Mouse (Mus musculus): ENCODE results near the gene Zfp672. TPM values are rescaled to one million over a fixed set of nuclear protein-coding genes. Genes with fewer than 3 reads are reported as not detected.

Gene Zfp672
- polyA plus RNA-seq (2014; fragmentation: Illumina TruSeq; extraction: RNeasy Lipid Tissue Mini Kit (QIAGEN cat#74804); ENCODE audit: low read depth, low replicate concordance), result 70.4 TPM

GRCm38 (mm10) chr11:58330276-58331148, at the start of gene Zfp672, which contains the start of gene Sh3bp5l:
Gene Zfp672, minus strand, starts transcription at chr11:58330339.
Gene Sh3bp5l, plus strand, starts transcription at chr11:58330724.

DNA sequence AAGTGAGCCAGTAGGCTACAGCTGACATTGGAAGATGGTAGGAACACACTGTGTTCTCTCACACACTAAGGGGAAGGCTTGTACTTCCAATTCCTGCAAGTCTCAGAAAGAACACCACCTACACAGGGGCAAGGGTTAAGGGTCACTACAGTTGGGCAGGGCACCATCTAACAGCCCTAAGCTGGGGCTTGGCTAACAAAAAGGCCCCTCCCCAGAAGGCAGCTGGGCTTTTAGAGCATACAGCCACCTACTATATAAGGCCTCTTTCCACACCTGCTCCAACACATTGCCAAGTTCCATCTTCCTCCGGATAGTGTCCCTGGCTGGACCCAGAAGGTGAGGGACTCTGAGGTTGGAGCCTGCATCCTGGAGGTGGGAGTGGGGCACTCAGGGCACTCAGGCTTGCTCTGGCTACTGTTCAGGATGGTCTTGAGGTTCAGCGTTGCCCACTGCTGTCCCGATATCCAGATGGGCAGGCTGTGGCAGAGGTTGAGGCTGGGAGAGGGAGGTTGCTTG, 48.7 kb upstream of the Zfp672 start, which contains the start of gene Lypd8:
TSS of gene Lypd8 (plus strand) at position 281 of the 516 bp plus-strand sequence.

GRCm38 (mm10) chr11:58306860-58307308, 23.3 kb downstream of the Zfp672 start, which contains the start of gene Zfp692:
Gene Zfp692, plus strand, starts transcription at chr11:58307069.

GRCm38 (mm10) chr11:58274572-58274971, 55.6 kb downstream of the Zfp672 start, which contains the start of gene 4930438A08Rik:
Gene 4930438A08Rik, plus strand, starts transcription at chr11:58274799.

Other genes with a start within 250 kb of the Zfp672 start
- not detected for gene Gm12248, start 237.2 kb downstream of the Zfp672 start, polyA plus RNA-seq (2014; fragmentation: Illumina TruSeq; extraction: RNeasy Lipid Tissue Mini Kit (QIAGEN cat#74804); ENCODE audit: low read depth, low replicate concordance)
- gene Cnot8, start 226.2 kb downstream of the Zfp672 start, polyA plus RNA-seq (2014; fragmentation: Illumina TruSeq; extraction: RNeasy Lipid Tissue Mini Kit (QIAGEN cat#74804); ENCODE audit: low read depth, low replicate concordance), result 37.1 TPM
- gene Gemin5, start 161.8 kb downstream of the Zfp672 start, polyA plus RNA-seq (2014; fragmentation: Illumina TruSeq; extraction: RNeasy Lipid Tissue Mini Kit (QIAGEN cat#74804); ENCODE audit: low read depth, low replicate concordance), result 7.3 TPM
- gene Mrpl22, start 158.7 kb downstream of the Zfp672 start, polyA plus RNA-seq (2014; fragmentation: Illumina TruSeq; extraction: RNeasy Lipid Tissue Mini Kit (QIAGEN cat#74804); ENCODE audit: low read depth, low replicate concordance), result 44.5 TPM
- gene Igtp, start 130.8 kb downstream of the Zfp672 start, polyA plus RNA-seq (2014; fragmentation: Illumina TruSeq; extraction: RNeasy Lipid Tissue Mini Kit (QIAGEN cat#74804); ENCODE audit: low read depth, low replicate concordance), result 30.2 TPM
- gene Irgm2, start 130.7 kb downstream of the Zfp672 start, polyA plus RNA-seq (2014; fragmentation: Illumina TruSeq; extraction: RNeasy Lipid Tissue Mini Kit (QIAGEN cat#74804); ENCODE audit: low read depth, low replicate concordance), result 44.4 TPM
- not detected for gene 4930438A08Rik, start 55.5 kb downstream of the Zfp672 start, polyA plus RNA-seq (2014; fragmentation: Illumina TruSeq; extraction: RNeasy Lipid Tissue Mini Kit (QIAGEN cat#74804); ENCODE audit: low read depth, low replicate concordance)
- 0.82 TPM for gene Zfp692, start 23.3 kb downstream of the Zfp672 start, polyA plus RNA-seq (2014; fragmentation: Illumina TruSeq; extraction: RNeasy Lipid Tissue Mini Kit (QIAGEN cat#74804); ENCODE audit: low read depth, low replicate concordance)
- gene Sh3bp5l, start 385 bp upstream of the Zfp672 start, polyA plus RNA-seq (2014; fragmentation: Illumina TruSeq; extraction: RNeasy Lipid Tissue Mini Kit (QIAGEN cat#74804); ENCODE audit: low read depth, low replicate concordance), result 0.87 TPM
- not detected for gene Lypd8, start 48.7 kb upstream of the Zfp672 start, polyA plus RNA-seq (2014; fragmentation: Illumina TruSeq; extraction: RNeasy Lipid Tissue Mini Kit (QIAGEN cat#74804); ENCODE audit: low read depth, low replicate concordance)
- not detected for gene 1810065E05Rik, start 90.8 kb upstream of the Zfp672 start, polyA plus RNA-seq (2014; fragmentation: Illumina TruSeq; extraction: RNeasy Lipid Tissue Mini Kit (QIAGEN cat#74804); ENCODE audit: low read depth, low replicate concordance)
- gene Gm12253, start 102.2 kb upstream of the Zfp672 start, polyA plus RNA-seq (2014; fragmentation: Illumina TruSeq; extraction: RNeasy Lipid Tissue Mini Kit (QIAGEN cat#74804); ENCODE audit: low read depth, low replicate concordance), result not detected
- gene Lypd9, start 122.6 kb upstream of the Zfp672 start, polyA plus RNA-seq (2014; fragmentation: Illumina TruSeq; extraction: RNeasy Lipid Tissue Mini Kit (QIAGEN cat#74804); ENCODE audit: low read depth, low replicate concordance), result not detected
- not detected for gene Olfr30, start 131.9 kb upstream of the Zfp672 start, polyA plus RNA-seq (2014; fragmentation: Illumina TruSeq; extraction: RNeasy Lipid Tissue Mini Kit (QIAGEN cat#74804); ENCODE audit: low read depth, low replicate concordance)
- gene Olfr332, start 162.2 kb upstream of the Zfp672 start, polyA plus RNA-seq (2014; fragmentation: Illumina TruSeq; extraction: RNeasy Lipid Tissue Mini Kit (QIAGEN cat#74804); ENCODE audit: low read depth, low replicate concordance), result not detected
- gene Olfr331, start 172.2 kb upstream of the Zfp672 start, polyA plus RNA-seq (2014; fragmentation: Illumina TruSeq; extraction: RNeasy Lipid Tissue Mini Kit (QIAGEN cat#74804); ENCODE audit: low read depth, low replicate concordance), result not detected
- 1.5 TPM for gene Olfr330, start 204.5 kb upstream of the Zfp672 start, polyA plus RNA-seq (2014; fragmentation: Illumina TruSeq; extraction: RNeasy Lipid Tissue Mini Kit (QIAGEN cat#74804); ENCODE audit: low read depth, low replicate concordance)
- 3.0 TPM for gene Olfr329-ps, start 216.1 kb upstream of the Zfp672 start, polyA plus RNA-seq (2014; fragmentation: Illumina TruSeq; extraction: RNeasy Lipid Tissue Mini Kit (QIAGEN cat#74804); ENCODE audit: low read depth, low replicate concordance)
- not detected for gene Olfr328, start 225.3 kb upstream of the Zfp672 start, polyA plus RNA-seq (2014; fragmentation: Illumina TruSeq; extraction: RNeasy Lipid Tissue Mini Kit (QIAGEN cat#74804); ENCODE audit: low read depth, low replicate concordance)
- gene Olfr224, start 240.2 kb upstream of the Zfp672 start, polyA plus RNA-seq (2014; fragmentation: Illumina TruSeq; extraction: RNeasy Lipid Tissue Mini Kit (QIAGEN cat#74804); ENCODE audit: low read depth, low replicate concordance), result not detected
- not detected for gene Olfr325, start 247.4 kb upstream of the Zfp672 start, polyA plus RNA-seq (2014; fragmentation: Illumina TruSeq; extraction: RNeasy Lipid Tissue Mini Kit (QIAGEN cat#74804); ENCODE audit: low read depth, low replicate concordance)

All from adrenal gland, adult 10 weeks (tissue).